Mouse (Mus musculus) CH12.LX (cell line): Measurements from ENCODE around the gene Rab40c.

Experiments
- CTCF ChIP-seq, 2 experiments: IDR thresholded peaks in 1 of 2; conservative IDR thresholded peaks in 1 of 2; 2 replicates each; pipeline ENCODE4 v1.5.1; 2011 to 2012; ENCODE audit warnings: low read depth in 2 of 2, low read length in 2 of 2, improper control_type of control experiment in 1 of 2, inconsistent platforms in 1 of 2, mild to moderate bottlenecking in 1 of 2, moderate library complexity in 1 of 2
- EP300 ChIP-seq: IDR thresholded peaks from 2 replicates; pipeline ENCODE4 v1.6.1; 2011; ENCODE audit warnings: low read length, improper control_type of control experiment
- GABPA ChIP-seq: IDR thresholded peaks from 2 replicates; pipeline ENCODE4 v1.6.1; 2012; ENCODE audit warnings: low read depth, low read length, improper control_type of control experiment, inconsistent platforms; ENCODE audit not compliant: insufficient replicate concordance
- HCFC1 ChIP-seq: IDR thresholded peaks from 2 replicates; pipeline ENCODE4 v1.6.1; 2012; ENCODE audit warnings: low read depth, mild to moderate bottlenecking, inconsistent platforms, low read length, improper control_type of control experiment
- NELFE ChIP-seq: IDR thresholded peaks from 2 replicates; pipeline ENCODE4 v1.6.1; 2011; ENCODE audit warnings: low read depth, low read length, improper control_type of control experiment
- POLR2A ChIP-seq: IDR thresholded peaks from 2 replicates; pipeline ENCODE4 v1.6.1; 2011; ENCODE audit warnings: low read depth, mild to moderate bottlenecking, improper control_type of control experiment, low read length
- POLR2AphosphoS2 ChIP-seq: IDR thresholded peaks from 2 replicates; pipeline ENCODE4 v1.6.1; 2011; ENCODE audit warnings: low read depth, low read length, improper control_type of control experiment
- RAD21 ChIP-seq: IDR thresholded peaks from 2 replicates; pipeline ENCODE4 v1.6.1; 2011; ENCODE audit warnings: low read depth, mild to moderate bottlenecking, low read length, improper control_type of control experiment, moderate library complexity
- SIN3A ChIP-seq: IDR thresholded peaks from 2 replicates; pipeline ENCODE4 v1.6.1; 2012; ENCODE audit warnings: low read length, improper control_type of control experiment, inconsistent platforms
- TBP ChIP-seq: conservative IDR thresholded peaks from 2 replicates; pipeline ENCODE4 v1.6.1; 2011; ENCODE audit warnings: low read depth, low read length, improper control_type of control experiment
- UBTF ChIP-seq: IDR thresholded peaks from 2 replicates; pipeline ENCODE4 v1.6.1; 2012; ENCODE audit warnings: low read depth, mild to moderate bottlenecking, inconsistent platforms, low read length, improper control_type of control experiment, moderate library complexity
- USF2 ChIP-seq: conservative IDR thresholded peaks from 2 replicates; pipeline ENCODE4 v1.6.1; 2011; ENCODE audit warnings: low read depth, low read length, improper control_type of control experiment

DNA sequence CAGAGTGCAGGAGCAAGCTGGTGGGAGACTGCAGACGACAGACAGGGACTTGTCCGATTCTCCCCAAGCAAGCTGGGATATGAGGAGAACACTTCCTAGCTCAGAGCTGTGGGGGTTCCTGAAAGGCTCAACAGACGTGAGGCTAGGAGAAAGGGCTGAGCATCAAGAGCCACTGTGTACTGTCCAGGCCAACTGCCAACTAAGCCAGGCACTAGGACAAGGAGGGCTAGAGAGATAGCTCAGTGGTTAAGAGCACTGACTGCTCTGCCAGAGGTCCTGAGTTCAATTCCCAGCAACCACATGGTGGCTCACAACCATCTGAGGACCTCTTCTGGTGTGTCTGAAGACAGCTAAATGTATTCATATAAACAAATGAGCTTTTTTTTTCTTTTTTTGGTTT is 77.0 kb downstream of the Rab40c start:
- TF ChIP-seq GABPA (no peak), CTCF (conservative IDR thresholded peaks at IDR 0.05 in 1 of 2, IDR thresholded peaks at IDR 0.05 in 1 of 2; ENCODE audit: low read depth in 2 of 2, low read length in 2 of 2) (no peak), EP300 (no peak), HCFC1 (no peak), UBTF (no peak), TBP (peak; percentile 88), USF2 (no peak), POLR2AphosphoS2 (no peak), POLR2A (no peak), SIN3A (no peak), RAD21 (no peak), NELFE (no peak)
